ENCODE assay signal across 8 mouse cellular contexts in the genomic region with DNA sequence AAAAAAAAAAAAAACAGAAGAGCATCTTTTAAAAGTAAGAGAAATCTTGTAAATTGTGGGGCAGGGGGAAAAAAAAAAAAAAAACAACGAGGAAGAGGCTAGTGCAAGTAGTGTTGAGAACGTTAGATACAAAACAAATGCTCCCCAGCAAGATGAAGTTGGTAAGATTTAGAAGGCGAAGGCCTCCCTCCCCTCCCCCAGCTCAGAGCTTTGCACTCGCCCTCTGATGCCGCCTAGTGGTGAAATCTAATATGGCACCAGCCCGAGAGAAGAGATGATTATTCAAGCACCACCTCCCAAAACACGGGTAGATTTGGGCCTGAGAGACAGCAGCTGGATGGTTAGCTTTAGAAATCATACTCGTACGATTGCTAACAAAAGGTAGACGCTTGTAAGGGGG. TPM values are rescaled to one million over a fixed set of nuclear protein-coding genes. Genes with fewer than 3 reads are reported as not detected.
DNase-seq lines count a peak whose midpoint lies in the region; ATAC-seq and TF ChIP-seq lines count a peak whose summit lies in the region.

No protein-coding gene starts in this region.

- peak; percentile 57 for ATAC-seq in forebrain, embryonic 15.5 days (replicated peaks)
- ATAC-seq in heart, embryonic 16.5 days (replicated peaks; ENCODE audit: extremely low read depth, insufficient read depth, low FRiP score): peak; percentile 65; the same call in 1 of the 2 replicates
- no peak for ATAC-seq in liver, embryonic 14.5 days (ENCODE audit: insufficient read depth)

- H3K9me3 ChIP-seq in MEL (replicated peaks; ENCODE audit: insufficient read depth, low read length): no peaks in the 10 kb centered on the region
- H3K9me3 ChIP-seq in forebrain, embryonic 15.5 days: no peaks in the 10 kb centered on the region
- H3K9me3 ChIP-seq in heart, embryonic 16.5 days (replicated peaks; ENCODE audit: control insufficient read depth, low read length): peaks cover under 1% of the 10 kb centered on the region; the same call in 1 of the 2 replicates
- no peaks in the 10 kb centered on the region for H3K9me3 ChIP-seq in liver, embryonic 14.5 days (ENCODE audit: control insufficient read depth, low read length)

- H3K27ac ChIP-seq in MEL (ENCODE audit: control insufficient read depth, low read depth, low read length): no peak overlapping the region
- peak overlapping the region; percentile 67 for H3K27ac ChIP-seq in forebrain, embryonic 15.5 days (replicated peaks)
- no peak overlapping the region for H3K27ac ChIP-seq in heart, embryonic 16.5 days (ENCODE audit: low read length)
- no peak overlapping the region for H3K27ac ChIP-seq in liver, embryonic 14.5 days
- H3K27ac ChIP-seq in olfactory bulb, adult 2 months (ENCODE audit: insufficient read depth, low read depth, low read length): peak overlapping the region; percentile 8; the same call in 1 of the 2 replicates

- no peaks in the 10 kb centered on the region for H3K79me2 ChIP-seq in MEL (ENCODE audit: control insufficient read depth, insufficient read depth, low read length, poor library complexity)

- TF ChIP-seq POLR2A in MEL (IDR thresholded peaks at IDR 0.05; ENCODE audit: control insufficient read depth in 1 of 2, insufficient read depth in 1 of 2, low read depth in 1 of 2, low read length in 2 of 2, poor library complexity in 1 of 2): no peak
- no peak for TF ChIP-seq POLR2A in olfactory bulb, adult 2 months (IDR thresholded peaks at IDR 0.05; ENCODE audit: insufficient read depth, low read depth, low read length)

- no peaks in the 10 kb centered on the region for H3K27me3 ChIP-seq in MEL (ENCODE audit: control insufficient read depth in 1 of 2, insufficient read depth in 2 of 2, low read length in 2 of 2)
- no peaks in the 10 kb centered on the region for H3K27me3 ChIP-seq in forebrain, embryonic 15.5 days
- H3K27me3 ChIP-seq in heart, embryonic 16.5 days (ENCODE audit: control insufficient read depth, insufficient read depth, low read length): no peaks in the 10 kb centered on the region
- H3K27me3 ChIP-seq in liver, embryonic 14.5 days (ENCODE audit: control insufficient read depth, insufficient read depth, low read length): no peaks in the 10 kb centered on the region

- peak; percentile 31 to 56 (median 41); a peak in 5 of 6 replicates for TF ChIP-seq CTCF in MEL (IDR thresholded peaks at IDR 0.05 in 2 of 3, conservative IDR thresholded peaks at IDR 0.05 in 1 of 3; ENCODE audit: control insufficient read depth in 1 of 3, insufficient read depth in 1 of 3, low read depth in 2 of 3, low read length in 3 of 3, poor library complexity in 1 of 3, severe bottlenecking in 1 of 3)
- peak; percentile 83 for TF ChIP-seq CTCF in liver, embryonic 14.5 days (IDR thresholded peaks at IDR 0.05; ENCODE audit: low read depth)
- TF ChIP-seq CTCF in olfactory bulb, adult 2 months (IDR thresholded peaks at IDR 0.05; ENCODE audit: insufficient read depth, low read depth, low read length): peak; percentile 76

- H3K4me1 ChIP-seq in MEL (ENCODE audit: control insufficient read depth in 1 of 2, insufficient read depth in 2 of 2, low read length in 2 of 2): no peaks in the 10 kb centered on the region
- peaks cover 22% of the 10 kb centered on the region for H3K4me1 ChIP-seq in forebrain, embryonic 15.5 days
- peaks cover 2% of the 10 kb centered on the region; the same call in 1 of the 2 replicates for H3K4me1 ChIP-seq in heart, embryonic 16.5 days (ENCODE audit: control insufficient read depth, insufficient read depth, low read length)
- H3K4me1 ChIP-seq in liver, embryonic 14.5 days (replicated peaks; ENCODE audit: control insufficient read depth in 2 of 2, insufficient read depth in 2 of 2, low read length in 1 of 2): peaks cover 0 to 2% of the 10 kb centered on the region in 2 experiments; a peak in 1 of 4 replicates
- 0 out of 2 replicates have a peak, but pooled peaks cover 3% of the 10 kb centered on the region for H3K4me1 ChIP-seq in olfactory bulb, adult 2 months (ENCODE audit: control insufficient read depth, insufficient read depth, low read length)

- no peak for TF ChIP-seq EP300 in MEL (IDR thresholded peaks at IDR 0.05; ENCODE audit: low read depth in 1 of 2, low read length in 2 of 2)
- no peak for TF ChIP-seq EP300 in liver, embryonic 14.5 days (IDR thresholded peaks at IDR 0.05; ENCODE audit: low read depth)

- H3K36me3 ChIP-seq in MEL (ENCODE audit: control insufficient read depth in 1 of 2, insufficient read depth in 2 of 2, low read length in 2 of 2): no peaks in the 10 kb centered on the region
- no peaks in the 10 kb centered on the region for H3K36me3 ChIP-seq in forebrain, embryonic 15.5 days
- no peaks in the 10 kb centered on the region for H3K36me3 ChIP-seq in heart, embryonic 16.5 days (ENCODE audit: control insufficient read depth, insufficient read depth)
- no peaks in the 10 kb centered on the region for H3K36me3 ChIP-seq in liver, embryonic 14.5 days (replicated peaks; ENCODE audit: control insufficient read depth, insufficient read depth, low read depth)

- no peak overlapping the region for H3K4me3 ChIP-seq in MEL (ENCODE audit: control insufficient read depth in 1 of 2, insufficient read depth in 1 of 2, low read depth in 2 of 2, low read length in 2 of 2)
- H3K4me3 ChIP-seq in forebrain, embryonic 15.5 days: no peak overlapping the region
- H3K4me3 ChIP-seq in heart, embryonic 16.5 days (ENCODE audit: low read length): no peak overlapping the region
- no peak overlapping the region for H3K4me3 ChIP-seq in liver, embryonic 14.5 days (ENCODE audit: insufficient read depth in 1 of 2, low read depth in 2 of 2, low read length in 2 of 2)
- H3K4me3 ChIP-seq in olfactory bulb, adult 2 months (ENCODE audit: insufficient read depth, low read depth, low read length): no peak overlapping the region

- 2% methylated on average over 10 of the region's 10 CpGs for WGBS in forebrain, embryonic 15.5 days
- 6% methylated on average over 10 of the region's 10 CpGs for WGBS in heart, embryonic 16.5 days
- WGBS in liver, embryonic 14.5 days (ENCODE audit: insufficient replicate concordance): 4% methylated on average over 10 of the region's 10 CpGs
- 2% methylated on average over 10 of the region's 10 CpGs for WGBS in olfactory bulb, adult 2 months

- 0 out of 2 replicates have a peak overlapping the region, but pooled peaks have one; percentile 10 for H3K4me2 ChIP-seq in forebrain, embryonic 15.5 days (replicated peaks)
- no peak overlapping the region for H3K4me2 ChIP-seq in heart, embryonic 16.5 days (ENCODE audit: low read depth, low read length)
- no peak overlapping the region for H3K4me2 ChIP-seq in liver, embryonic 14.5 days (ENCODE audit: low read depth)

- DNase-seq in MEL (ENCODE audit: low read depth, low spot score): peak; percentile 12
- DNase-seq in c-Kit-positive CD71-positive TER-119-positive erythroid progenitor cells, embryonic 14.5 days (ENCODE audit: low spot score): peak; percentile 24
- DNase-seq in kidney, postnatal 14 days: peak; percentile 86
- DNase-seq in liver, embryonic 14.5 days (ENCODE audit: low read depth in 3 of 3, low spot score in 3 of 3): peak in 1 of 3 experiments; percentile 5
- peak; percentile 55 for DNase-seq in thymus, postnatal 25 days

- peak; percentile 4 for TF ChIP-seq RAD21 in MEL (IDR thresholded peaks at IDR 0.05; ENCODE audit: low read depth, low read length)

- no peak overlapping the region for H3K9ac ChIP-seq in MEL (ENCODE audit: control insufficient read depth, low read depth, low read length, poor library complexity, severe bottlenecking)
- no peak overlapping the region for H3K9ac ChIP-seq in forebrain, embryonic 15.5 days (replicated peaks)
- H3K9ac ChIP-seq in heart, embryonic 16.5 days (ENCODE audit: low read length): no peak overlapping the region
- no peak overlapping the region for H3K9ac ChIP-seq in liver, embryonic 14.5 days (replicated peaks)

TF ChIP-seq in MEL, 35 proteins besides CTCF, POLR2A, EP300 and RAD21:
- TF ChIP-seq GABPA (IDR thresholded peaks at IDR 0.05; ENCODE audit: low read depth, low read length): no peak
- TF ChIP-seq JUND (IDR thresholded peaks at IDR 0.05; ENCODE audit: low read depth, low read length): no peak
- no peak for TF ChIP-seq NRF1 (IDR thresholded peaks at IDR 0.05; ENCODE audit: insufficient read depth, low read depth, low read length, poor library complexity, severe bottlenecking)
- peak; percentile 35 for TF ChIP-seq SMC3 (IDR thresholded peaks at IDR 0.05; ENCODE audit: low read depth, low read length)
- TF ChIP-seq ELF1 (IDR thresholded peaks at IDR 0.05; ENCODE audit: low read depth, low read length): no peak

RNA-seq across cellular contexts. Expression of a gene that starts 22.1 kb away (rescaled TPM):
- total RNA-seq in MEL (2012; rRNA removed): not detected in 2 replicates
- polyA plus RNA-seq in MEL (2012; ENCODE audit: insufficient read depth in 1 of 2, insufficient read length in 2 of 2, low read depth in 1 of 2, low replicate concordance in 2 of 2, missing spikeins in 1 of 2): not detected
- polyA plus RNA-seq in forebrain, embryonic 15.5 days (2015; fragmentation: Nextera tagmentation; extraction: Ambion mirVana): 8.3 and 9.1 TPM in 2 replicates
- 4.2 and 4.7 TPM in 2 replicates for polyA plus RNA-seq in heart, embryonic 16.5 days (2015; fragmentation: Nextera tagmentation; extraction: Ambion mirVana)
- 0.11 and 0.15 TPM in 2 replicates for polyA plus RNA-seq in liver, embryonic 14.5 days (2012; rRNA removed)
- 0.20 and 0.28 TPM in 2 replicates for polyA plus RNA-seq in liver, embryonic 14.5 days (2014; fragmentation: Nextera tagmentation; extraction: Ambion mirVana)
- polyA plus RNA-seq in olfactory bulb, adult 2 months (2012; ENCODE audit: insufficient read depth, insufficient read length, low replicate concordance, missing spikeins): 72.0 TPM in 1 of 2 replicates, not detected in the other

Comparison
In these comparisons a context has a peak if more than half of its experiments do, and no peak if none do; other contexts are left out.
1. H3K27ac ChIP-seq: peak in forebrain, embryonic 15.5 days (single experiment) and olfactory bulb, adult 2 months (single experiment); none in MEL (single experiment), heart, embryonic 16.5 days (single experiment) and liver, embryonic 14.5 days (single experiment).
2. Peak in every context shown above with its lines, with median percentiles within 50 percentile points of each other: CTCF ChIP-seq.